Mouse (Mus musculus): ENCODE measurements around the gene Aunip. TPM values are rescaled to one million over a fixed set of nuclear protein-coding genes. Genes with fewer than 3 reads are reported as not detected.
A peak's percentile ranks its signal among the peaks of the same experiment; 100 is the strongest.

Gene Aunip
- polyA plus RNA-seq, 1 experiment from 2014 or later, result 14.1 TPM

DNA sequence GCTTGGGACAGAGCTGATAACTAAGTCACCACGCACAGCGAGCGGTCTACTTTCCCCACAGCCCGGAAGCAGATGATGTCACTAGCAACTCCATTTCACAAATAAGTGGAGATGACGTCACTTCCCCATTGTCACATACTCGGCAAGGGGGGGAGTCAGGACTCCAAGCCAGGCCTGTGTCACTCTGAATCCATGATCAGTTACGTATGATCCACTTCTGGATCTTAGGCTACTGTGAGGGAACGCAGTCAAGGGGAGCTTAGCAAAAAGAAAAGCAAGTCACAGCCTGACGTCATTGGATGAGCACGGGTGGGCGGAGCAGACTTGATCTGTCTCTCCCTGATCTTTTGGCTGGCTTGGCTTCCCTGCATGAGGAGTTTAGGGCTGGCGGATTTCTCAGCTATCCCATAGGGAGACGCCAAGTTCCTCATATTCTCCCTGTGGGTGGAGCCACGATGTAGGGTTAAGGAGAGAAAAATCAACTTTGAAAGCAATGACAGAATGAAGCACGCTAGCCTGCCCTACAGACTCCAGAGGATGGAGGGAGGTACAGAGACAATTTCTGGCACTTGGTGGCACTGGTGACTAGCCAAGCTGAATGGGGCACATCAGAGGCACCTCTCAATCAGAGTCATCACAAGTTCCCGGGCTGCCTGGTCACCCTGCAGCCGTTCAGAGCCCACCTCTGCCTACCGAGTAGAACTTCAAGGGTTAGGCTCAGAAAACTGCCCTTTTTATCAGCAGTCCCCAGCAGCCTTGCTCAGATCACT lies 37.6 kb downstream of the Aunip start:
- 73% methylated on average over 18 of the region's 18 CpGs for WGBS
- no peak for ATAC-seq (ENCODE audit: low FRiP score)
- peaks cover 67% of the 10 kb centered on the region for H3K36me3 ChIP-seq (replicated peaks)

DNA sequence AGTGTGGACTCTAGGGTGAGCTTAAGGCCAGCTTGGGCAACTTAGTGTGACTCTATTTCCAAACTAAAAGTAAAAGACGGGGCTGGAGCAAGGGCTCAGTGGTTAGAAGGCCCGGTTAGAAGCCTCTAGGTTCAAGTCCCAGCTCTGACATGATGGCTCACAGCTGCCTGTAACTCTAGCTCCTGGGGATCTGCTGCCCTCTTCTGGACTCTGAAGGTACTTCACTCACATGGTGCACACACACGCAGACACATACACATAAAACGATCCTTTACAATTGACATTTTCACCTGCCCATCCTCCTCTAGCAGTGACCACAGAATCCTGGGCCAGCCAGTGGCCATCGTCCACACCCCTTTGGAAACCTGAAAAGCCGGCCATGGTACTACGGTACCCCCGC lies 39.1 kb downstream of the Aunip start:
- Histone ChIP-seq H3K27ac (no peak overlapping the region), H3K4me2 (no peak overlapping the region), H3K4me3 (replicated peaks) (no peak overlapping the region), H3K9me3 (peaks cover 8% of the 10 kb centered on the region), H3K27me3 (no peaks in the 10 kb centered on the region), H3K4me1 (peaks cover 29% of the 10 kb centered on the region), H3K9ac (no peak overlapping the region), H3K36me3 (replicated peaks) (peaks cover 57% of the 10 kb centered on the region)
- WGBS, result 98% methylated on average over 8 of the region's 8 CpGs
- ATAC-seq (ENCODE audit: low FRiP score), result no peak

More for the DNA sequence above, 37.6 kb downstream of the Aunip start:
- H3K9me3 ChIP-seq, result peaks cover 8% of the 10 kb centered on the region
- no peak overlapping the region for H3K27ac ChIP-seq
- no peak overlapping the region for H3K4me3 ChIP-seq (replicated peaks)
- peaks cover 29% of the 10 kb centered on the region for H3K4me1 ChIP-seq
- no peaks in the 10 kb centered on the region for H3K27me3 ChIP-seq
- no peak overlapping the region for H3K4me2 ChIP-seq
- 0 out of 2 replicates have a peak overlapping the region, but pooled peaks have one; percentile 12 for H3K9ac ChIP-seq

DNA sequence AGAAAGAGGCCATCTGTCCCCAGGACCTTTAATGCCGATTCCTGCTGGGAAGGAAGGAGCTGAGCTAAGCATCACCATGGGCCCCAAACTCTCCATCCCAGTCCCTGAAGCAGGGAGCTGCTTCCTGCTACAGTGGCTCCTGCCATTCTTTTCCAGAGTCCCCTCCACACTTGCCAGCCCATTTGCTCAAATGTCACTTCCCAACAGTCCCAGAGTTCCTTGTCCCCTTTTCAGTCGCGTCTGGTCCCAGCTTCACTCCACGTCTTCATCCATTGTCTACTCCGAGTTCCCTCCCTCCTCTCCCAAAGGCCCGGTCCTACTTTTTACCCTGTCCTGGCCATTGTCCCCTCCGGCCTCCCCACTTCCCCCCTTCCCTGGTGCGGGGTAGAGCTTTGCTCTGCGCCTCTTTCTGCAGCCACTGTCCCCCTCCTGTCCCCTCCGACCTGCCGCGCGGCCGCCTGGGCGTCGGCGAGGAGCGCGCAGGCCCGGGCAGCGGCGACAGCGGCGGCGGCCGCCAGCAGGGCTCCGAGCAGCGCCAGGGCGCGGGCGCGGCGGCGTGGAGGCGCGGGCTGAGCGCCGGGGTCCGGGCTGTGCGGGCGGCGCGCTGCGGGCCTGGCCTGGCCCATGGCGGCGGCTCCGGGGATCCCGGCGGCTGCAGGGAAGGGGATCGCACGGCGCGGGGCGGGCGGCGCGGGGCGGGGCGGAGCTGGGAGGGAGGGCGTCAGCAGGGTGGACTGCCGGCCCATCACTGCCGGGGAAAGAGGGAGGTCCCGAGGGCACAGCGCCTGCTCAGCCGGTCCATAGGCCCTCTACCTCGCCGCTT lies 40.9 kb downstream of the Aunip start, which contains the start of gene Selenon:
Selenon (minus strand) TSS at position 673 of the 823 bp plus-strand sequence.
- under 1% methylated on average over 50 of the region's 67 CpGs for WGBS

GRCm38 (mm10) chr4:134553631-134554030 lies 42.8 kb downstream of the Aunip start:
- no peak for ATAC-seq (ENCODE audit: low FRiP score)
- no peak overlapping the region for H3K27ac ChIP-seq
- H3K36me3 ChIP-seq (replicated peaks), result peaks cover 21% of the 10 kb centered on the region
- no peaks in the 10 kb centered on the region for H3K27me3 ChIP-seq
- H3K4me1 ChIP-seq, result peaks cover 29% of the 10 kb centered on the region
- peaks cover 8% of the 10 kb centered on the region for H3K9me3 ChIP-seq
- H3K4me3 ChIP-seq (replicated peaks), result no peak overlapping the region
- no peak overlapping the region for H3K4me2 ChIP-seq
- WGBS, result 75% methylated on average over 1 of the region's 1 CpGs
- no peak overlapping the region for H3K9ac ChIP-seq

More for the DNA sequence above, 40.9 kb downstream of the Aunip start, which contains the start of gene Selenon:
- Histone ChIP-seq H3K27ac (peak within 1 kb of the TSS; percentile 84), H3K9me3 (peaks cover 8% of the 10 kb centered on the region), H3K4me1 (peaks cover 31% of the 10 kb centered on the region), H3K27me3 (no peaks in the 10 kb centered on the region), H3K9ac (peak within 1 kb of the TSS; percentile 90), H3K4me2 (peak within 1 kb of the TSS; percentile 62), H3K36me3 (replicated peaks) (peaks cover 39% of the 10 kb centered on the region), H3K4me3 (replicated peaks) (peak within 1 kb of the TSS; percentile 65)
- peak; percentile 85 for ATAC-seq (ENCODE audit: low FRiP score)

GRCm38 (mm10) chr4:134555956-134556580 lies 45.3 kb downstream of the Aunip start:
- no peaks in the 10 kb centered on the region for H3K36me3 ChIP-seq (replicated peaks)
- no peak overlapping the region for H3K9ac ChIP-seq
- H3K9me3 ChIP-seq, result no peaks in the 10 kb centered on the region
- no peak for ATAC-seq (ENCODE audit: low FRiP score)
- H3K4me3 ChIP-seq (replicated peaks), result no peak overlapping the region
- 62% methylated on average over 8 of the region's 8 CpGs for WGBS
- no peak overlapping the region for H3K4me2 ChIP-seq
- H3K27ac ChIP-seq, result no peak overlapping the region
- peaks cover 24% of the 10 kb centered on the region for H3K4me1 ChIP-seq
- no peaks in the 10 kb centered on the region for H3K27me3 ChIP-seq

GRCm38 (mm10) chr4:134557626-134558249 lies 46.9 kb downstream of the Aunip start:
- Histone ChIP-seq H3K4me2 (no peak overlapping the region), H3K9ac (no peak overlapping the region; the same call in 1 of the 2 replicates), H3K4me1 (peaks cover 15% of the 10 kb centered on the region), H3K9me3 (no peaks in the 10 kb centered on the region), H3K27me3 (no peaks in the 10 kb centered on the region), H3K4me3 (replicated peaks) (no peak overlapping the region), H3K36me3 (replicated peaks) (no peaks in the 10 kb centered on the region), H3K27ac (0 out of 2 replicates have a peak overlapping the region, but pooled peaks have one; percentile 42)
- 11% methylated on average over 14 of the region's 16 CpGs for WGBS
- no peak for ATAC-seq (ENCODE audit: low FRiP score)

DNA sequence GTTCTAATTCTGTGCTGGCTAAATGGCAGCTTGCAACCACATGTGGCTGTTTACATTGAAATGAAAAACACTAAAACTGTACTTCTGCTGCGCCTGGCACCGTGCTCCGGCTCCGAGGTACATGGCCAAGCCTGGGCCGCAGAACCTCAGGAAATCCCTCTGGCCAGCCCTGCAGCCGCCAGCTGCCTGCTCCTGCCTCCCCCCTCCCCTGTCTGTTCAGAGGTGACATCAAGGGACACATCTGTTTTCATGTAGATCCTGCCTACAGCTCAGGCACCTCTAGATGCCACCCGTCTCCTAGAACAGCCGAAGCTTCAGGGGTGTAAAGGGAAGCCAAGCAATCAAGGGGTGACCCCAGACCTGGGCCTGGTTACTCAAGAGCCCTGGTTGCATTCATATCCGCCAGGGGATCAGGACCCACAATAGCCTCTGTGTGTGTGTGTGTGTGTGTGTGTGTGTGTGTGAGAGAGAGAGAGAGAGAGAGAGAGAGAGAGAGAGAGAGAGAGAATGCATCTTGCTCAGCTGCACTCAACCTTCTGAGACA lies 47.8 kb downstream of the Aunip start:
- H3K27me3 ChIP-seq, result no peaks in the 10 kb centered on the region
- H3K36me3 ChIP-seq (replicated peaks), result no peaks in the 10 kb centered on the region
- no peak overlapping the region for H3K9ac ChIP-seq
- no peaks in the 10 kb centered on the region for H3K9me3 ChIP-seq
- H3K27ac ChIP-seq, result no peak overlapping the region
- H3K4me3 ChIP-seq (replicated peaks), result no peak overlapping the region
- no peak overlapping the region for H3K4me2 ChIP-seq
- WGBS, result 69% methylated on average over 9 of the region's 9 CpGs
- no peak for ATAC-seq (ENCODE audit: low FRiP score)
- H3K4me1 ChIP-seq, result peaks cover 15% of the 10 kb centered on the region

- H3K27ac ChIP-seq, result no peak overlapping the region
- no peak overlapping the region for H3K9ac ChIP-seq
- H3K4me3 ChIP-seq (replicated peaks), result no peak overlapping the region
- no peaks in the 10 kb centered on the region for H3K9me3 ChIP-seq
- H3K4me1 ChIP-seq, result peaks cover 15% of the 10 kb centered on the region
- 83% methylated on average over 7 of the region's 7 CpGs for WGBS
- H3K36me3 ChIP-seq (replicated peaks), result no peaks in the 10 kb centered on the region
- ATAC-seq (ENCODE audit: low FRiP score), result no peak
- no peak overlapping the region for H3K4me2 ChIP-seq
- no peaks in the 10 kb centered on the region for H3K27me3 ChIP-seq
Observed at GRCm38 (mm10) chr4:134559154-134559553, 48.4 kb downstream of the Aunip start.

DNA sequence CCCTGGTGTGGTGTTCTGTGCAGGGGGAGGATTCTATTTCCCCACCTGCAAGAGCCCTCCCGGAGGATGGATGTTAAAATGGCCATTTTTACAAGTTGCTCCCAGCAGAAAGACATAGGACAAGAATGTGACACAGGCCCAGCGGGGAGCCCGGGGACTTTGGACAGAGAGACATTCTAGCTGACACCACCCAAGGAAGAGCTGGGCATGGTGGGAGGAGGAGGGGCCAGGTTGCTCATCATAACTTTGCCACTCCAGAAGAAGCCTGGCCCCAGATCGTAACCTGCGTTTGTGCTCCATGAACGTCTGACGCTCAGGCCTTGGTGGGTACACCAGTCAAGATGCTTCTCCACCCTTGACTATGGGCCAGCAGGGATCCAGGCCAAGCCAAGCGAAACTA lies 49.9 kb downstream of the Aunip start:
- no peak overlapping the region for H3K4me2 ChIP-seq
- H3K4me1 ChIP-seq, result peaks cover 12% of the 10 kb centered on the region
- H3K9me3 ChIP-seq, result no peaks in the 10 kb centered on the region
- no peak overlapping the region for H3K9ac ChIP-seq
- H3K27me3 ChIP-seq, result no peaks in the 10 kb centered on the region
- WGBS, result 92% methylated on average over 8 of the region's 8 CpGs
- peaks cover 8% of the 10 kb centered on the region for H3K36me3 ChIP-seq (replicated peaks)
- no peak overlapping the region for H3K4me3 ChIP-seq (replicated peaks)
- no peak overlapping the region for H3K27ac ChIP-seq
- ATAC-seq (ENCODE audit: low FRiP score), result no peak

GRCm38 (mm10) chr4:134562014-134562413 lies 51.2 kb downstream of the Aunip start:
- Histone ChIP-seq H3K9me3 (no peaks in the 10 kb centered on the region), H3K36me3 (replicated peaks) (peaks cover 10% of the 10 kb centered on the region), H3K27me3 (no peaks in the 10 kb centered on the region), H3K27ac (no peak overlapping the region), H3K4me3 (replicated peaks) (no peak overlapping the region), H3K4me2 (no peak overlapping the region), H3K9ac (no peak overlapping the region), H3K4me1 (peaks cover 12% of the 10 kb centered on the region)
- ATAC-seq (ENCODE audit: low FRiP score), result no peak
- 83% methylated on average over 2 of the region's 2 CpGs for WGBS

DNA sequence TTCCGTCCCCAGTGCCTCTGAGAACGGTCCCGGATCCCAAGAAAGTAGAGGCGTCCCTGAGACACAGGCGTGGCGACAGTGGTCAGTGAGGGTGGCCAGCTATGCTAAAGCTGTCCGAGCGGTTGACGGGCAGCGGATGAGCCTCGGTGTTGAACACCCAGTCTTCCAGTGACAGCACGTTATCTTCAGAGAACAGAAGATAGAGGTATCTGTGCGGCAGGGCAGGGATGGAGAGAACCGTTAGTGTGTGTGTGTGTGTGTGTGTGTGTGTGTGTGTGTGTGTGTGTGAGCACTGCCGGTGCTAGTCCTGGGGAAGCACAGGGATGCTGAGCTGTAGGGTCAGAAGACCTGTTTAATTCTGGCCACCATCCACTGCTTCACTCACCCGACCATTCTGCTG lies 52.8 kb downstream of the Aunip start:
- Histone ChIP-seq H3K27me3 (no peaks in the 10 kb centered on the region), H3K27ac (no peak overlapping the region), H3K36me3 (replicated peaks) (peaks cover 10% of the 10 kb centered on the region), H3K9ac (no peak overlapping the region), H3K9me3 (no peaks in the 10 kb centered on the region), H3K4me1 (peaks cover 11% of the 10 kb centered on the region), H3K4me3 (replicated peaks) (no peak overlapping the region), H3K4me2 (no peak overlapping the region)
- WGBS, result 89% methylated on average over 16 of the region's 16 CpGs
- no peak for ATAC-seq (ENCODE audit: low FRiP score)

All from forebrain, embryonic 12.5 days (tissue).